Mouse (Mus musculus) layer of hippocampus, adult 18-20 months (tissue): ENCODE data around the gene Abcg1. TPM values are rescaled to one million over a fixed set of nuclear protein-coding genes. Genes with fewer than 3 reads are reported as not detected.

Source experiments
- DNase-seq, 2 experiments: peaks; one replicate each; pipeline ENCODE4 v3.0.0; 2022; ENCODE audit warnings: low spot score in 2 of 2
- long read RNA-seq: library from polyadenylated mRNA; stranded (forward); transcript quantifications from one replicate; pipeline ENCODE4 v2.0.0, GENCODE M21; 2021
- total RNA-seq, 2 experiments: library from RNA; stranded (reverse); gene quantifications; 2 replicates each; pipeline ENCODE4 v1.2.3; 2021

The Abcg1 gene
- 10 to 100 TPM; 84.0 to 84.6 TPM for total RNA-seq
- long read RNA-seq, full-length matches to known transcripts: 15 of 22 reads
- long read RNA-seq, partial matches to known transcripts: 3 of 22 reads
- long read RNA-seq, other reads (novel, unspliced or antisense): 4 of 22 reads

DNA sequence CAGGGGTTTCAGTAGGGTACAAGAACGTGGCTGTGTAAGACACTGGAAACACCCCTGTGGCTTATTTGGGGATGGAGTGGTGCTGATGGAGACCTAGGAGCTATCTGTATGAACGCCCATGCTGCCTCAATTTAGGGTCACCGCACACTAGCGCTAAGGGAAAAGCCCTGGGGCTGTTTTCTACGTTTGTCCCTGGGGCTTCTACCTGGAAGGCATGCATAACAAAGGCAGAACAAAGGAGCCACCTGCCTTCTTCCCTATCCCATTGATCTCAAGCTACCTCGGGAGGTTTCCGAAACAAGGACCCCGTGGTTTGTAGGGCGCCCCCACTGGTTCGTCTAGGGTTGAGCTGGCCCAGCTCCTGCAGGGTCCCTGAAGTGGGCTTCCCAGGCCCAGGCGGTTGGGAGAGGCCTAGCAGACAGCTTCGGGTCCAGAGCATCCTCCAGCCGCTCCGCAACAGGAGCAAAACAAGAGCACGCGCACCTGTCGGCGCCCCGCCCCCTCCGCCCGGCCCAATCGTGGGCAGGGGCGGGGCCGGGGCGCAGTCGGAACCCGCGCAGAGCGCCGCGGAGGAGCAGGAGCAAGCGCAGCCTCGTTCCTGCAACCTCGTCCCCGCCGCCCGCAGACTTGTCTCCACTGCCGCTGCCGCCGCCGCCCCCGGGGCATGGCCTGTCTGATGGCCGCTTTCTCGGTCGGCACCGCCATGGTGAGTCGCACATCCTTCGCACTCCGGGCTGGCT, at the start of gene Abcg1:
Abcg1 (plus strand) TSS at position 525 of the 740 bp plus-strand sequence.
- peak; percentile 50 to 82 for DNase-seq

DNA sequence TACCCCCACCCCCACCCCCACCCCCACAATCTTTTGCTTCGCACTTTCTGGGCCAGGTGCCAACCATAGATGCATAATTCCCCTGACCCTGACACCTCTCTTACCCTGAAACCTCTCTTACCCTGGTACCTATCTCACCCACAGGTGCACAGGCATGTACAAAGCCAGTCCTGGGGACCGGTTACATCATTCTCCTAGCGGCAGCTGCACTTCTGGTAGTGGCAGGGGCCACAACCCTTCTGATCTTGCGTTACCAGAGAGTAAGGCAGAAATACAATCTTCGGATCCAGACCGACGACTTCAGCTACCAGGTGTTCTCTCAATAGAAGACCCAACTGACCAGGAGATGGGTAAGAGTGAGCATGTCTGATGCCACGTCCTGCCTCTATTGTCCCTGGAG, 49.1 kb upstream of the Abcg1 start:
- DNase-seq: no peak

DNA sequence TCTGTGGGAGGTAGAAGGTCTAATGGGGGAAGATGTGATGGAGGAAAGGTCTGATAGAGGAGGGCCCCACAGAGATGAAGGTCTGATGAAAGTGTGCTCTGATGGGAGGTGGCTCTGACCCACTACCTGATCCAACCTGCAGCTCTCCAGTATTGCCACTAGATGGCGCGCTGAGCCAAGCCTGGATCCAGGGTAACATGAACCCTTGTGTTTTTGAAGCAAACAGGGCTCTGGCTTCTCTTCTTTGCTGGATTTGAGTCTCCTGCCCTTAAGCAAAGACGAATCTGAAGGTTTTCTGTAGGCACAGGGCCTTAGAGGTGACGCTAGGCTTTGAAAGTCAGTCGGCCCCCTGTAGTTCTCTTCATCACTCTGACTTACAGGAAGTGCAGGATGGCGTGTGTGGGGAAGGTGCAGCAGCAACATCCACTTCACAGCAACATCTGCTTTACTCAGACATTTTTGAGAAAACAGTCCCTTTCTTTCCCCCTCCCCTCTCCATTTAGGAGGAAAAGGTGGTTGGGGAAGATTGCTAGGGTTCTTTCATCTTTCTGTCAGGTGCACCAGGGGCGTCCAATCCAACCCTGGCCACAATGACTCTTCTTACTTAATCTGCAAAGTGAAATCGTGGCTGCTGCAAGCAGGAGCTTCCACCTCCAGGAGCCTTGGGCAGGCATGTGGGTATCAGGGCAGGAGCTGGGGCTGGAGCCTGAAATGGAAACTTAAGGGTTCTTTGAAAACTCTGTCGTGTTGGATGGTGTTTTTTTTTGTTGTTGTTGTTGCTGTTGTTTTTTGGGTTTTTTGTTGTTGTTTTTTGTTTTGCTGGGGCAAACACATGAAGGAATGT, 45.7 kb upstream of the Abcg1 start:
- peak in 1 of 2 experiments; percentile 50 for DNase-seq

DNA sequence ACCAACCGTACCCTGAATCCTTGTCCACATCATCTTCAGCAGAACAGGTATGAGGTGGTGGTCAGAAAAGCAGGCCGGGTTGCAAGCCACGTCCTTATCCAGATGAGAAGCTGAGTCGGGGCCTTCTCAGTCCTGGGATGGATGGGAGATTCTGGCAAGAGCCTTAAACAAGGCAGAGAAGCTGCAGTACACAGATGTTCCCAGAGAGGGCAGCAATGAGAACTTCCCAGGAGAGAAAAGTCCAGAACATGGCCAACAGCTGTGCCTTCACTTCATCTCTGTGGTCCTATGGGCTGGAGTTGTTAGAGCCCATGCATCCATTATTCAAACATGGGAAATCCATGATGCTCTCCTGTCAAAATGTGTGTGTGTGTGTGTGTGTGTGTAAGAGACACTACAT, 39.2 kb upstream of the Abcg1 start:
- peak in 1 of 2 experiments; percentile 78 for DNase-seq

DNA sequence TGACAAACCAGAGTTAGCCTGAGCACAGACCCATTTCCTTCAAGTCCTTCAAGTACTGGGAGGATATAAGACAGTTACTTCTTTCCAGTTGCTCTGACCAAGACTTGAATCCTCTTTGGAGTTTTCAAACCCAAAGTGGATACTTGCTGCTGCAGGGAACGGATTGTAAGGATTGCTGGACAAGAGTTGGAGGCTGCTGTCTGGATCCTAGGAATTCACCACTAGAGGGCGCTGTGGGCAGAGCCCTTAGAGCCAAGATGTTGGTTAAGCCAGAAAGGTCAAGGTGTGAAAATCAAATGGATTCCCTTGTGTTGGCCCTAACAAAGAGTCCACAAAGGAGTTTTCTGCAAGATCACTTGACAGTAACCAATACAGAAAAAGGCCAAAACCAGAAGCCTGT, 38.0 kb upstream of the Abcg1 start:
- peak in 1 of 2 experiments; percentile 81 for DNase-seq

DNA sequence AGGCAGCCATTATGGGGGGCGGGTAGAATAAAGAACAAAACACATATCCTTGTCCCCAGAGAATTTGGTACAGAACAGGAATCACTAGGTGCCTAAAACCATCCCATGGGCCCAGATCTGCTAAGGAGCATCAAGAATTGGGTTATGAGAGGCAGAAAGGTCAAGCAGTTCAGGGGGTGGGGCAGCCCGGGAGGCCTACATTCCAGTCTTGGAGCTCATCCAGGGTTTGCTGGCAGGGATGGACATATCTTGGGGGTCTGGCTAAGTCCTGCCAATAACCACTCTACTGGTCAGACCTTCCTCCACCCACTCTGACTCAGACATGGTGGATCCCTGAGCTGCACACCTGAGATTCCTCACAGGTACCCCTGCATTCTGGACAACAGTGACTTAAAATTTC, 37.4 kb upstream of the Abcg1 start:
- no peak for DNase-seq

DNA sequence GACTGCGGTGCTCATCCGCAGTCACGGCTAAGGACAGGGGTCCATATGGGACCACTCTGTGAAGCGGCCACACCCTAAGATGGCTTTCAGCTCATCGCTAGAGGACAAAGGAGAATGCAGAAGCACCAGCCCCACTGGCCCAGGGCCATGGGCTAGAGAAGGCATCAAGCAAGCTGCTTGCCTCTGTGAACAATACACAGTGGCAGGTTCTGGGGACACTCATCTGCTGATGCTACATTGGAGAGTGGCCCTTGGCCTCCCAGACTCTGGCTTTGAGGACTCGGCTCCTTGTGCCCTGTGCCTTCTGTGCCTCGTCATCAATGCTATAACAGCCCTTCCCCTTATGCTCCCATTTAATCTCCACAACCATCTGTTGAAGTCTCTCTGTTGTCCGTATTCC, 36.2 kb upstream of the Abcg1 start:
- peak in 1 of 2 experiments; percentile 37 for DNase-seq

DNA sequence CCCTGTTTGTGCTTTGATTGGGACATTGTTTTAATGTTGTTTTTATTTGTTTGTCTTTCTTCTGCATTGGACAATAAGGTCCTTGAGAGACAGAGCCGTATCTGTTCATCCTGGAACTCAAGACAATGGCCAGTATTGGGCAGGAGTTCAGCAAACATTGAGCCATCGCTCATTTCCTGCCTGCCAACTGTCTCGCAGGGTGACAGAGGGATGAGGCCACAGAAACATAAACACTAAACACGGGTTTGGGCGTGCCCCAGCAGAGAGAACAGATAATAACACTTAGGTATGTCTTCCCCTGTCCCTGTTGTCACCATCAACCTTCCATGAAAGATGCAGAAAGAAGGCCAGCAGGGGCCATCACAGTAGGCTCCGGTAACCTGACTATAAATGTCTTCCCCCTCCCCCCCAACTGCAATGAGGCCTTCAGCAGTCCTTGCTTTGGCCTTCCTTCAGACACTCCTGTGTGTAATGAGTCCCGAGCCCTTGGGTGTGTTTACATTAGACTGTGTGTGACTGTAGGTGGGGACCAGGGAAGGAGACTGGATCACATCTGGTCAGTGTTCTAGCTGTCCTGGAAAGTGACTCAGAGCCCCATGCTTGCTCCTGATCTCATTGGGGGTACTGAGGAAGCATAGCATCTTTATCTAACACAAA, 33.2 kb upstream of the Abcg1 start:
- DNase-seq: peak in 1 of 2 experiments; percentile 48

DNA sequence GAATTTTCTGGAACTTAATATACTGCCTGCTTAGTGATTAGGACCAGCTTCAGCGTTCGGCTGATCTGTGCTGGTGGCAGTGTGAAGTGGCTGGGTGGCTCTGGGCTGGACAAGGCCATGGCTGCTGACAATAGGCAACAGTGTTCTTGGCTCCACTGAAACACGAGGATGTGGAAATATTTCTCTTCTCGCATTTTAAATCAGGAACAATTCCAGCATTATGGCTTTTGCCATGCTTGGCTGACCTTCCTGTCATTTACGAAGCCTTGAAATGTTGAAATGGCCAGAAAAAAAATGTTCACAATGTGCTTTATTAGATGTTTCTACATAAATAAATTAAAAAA, 32.7 kb upstream of the Abcg1 start:
- no peak for DNase-seq

DNA sequence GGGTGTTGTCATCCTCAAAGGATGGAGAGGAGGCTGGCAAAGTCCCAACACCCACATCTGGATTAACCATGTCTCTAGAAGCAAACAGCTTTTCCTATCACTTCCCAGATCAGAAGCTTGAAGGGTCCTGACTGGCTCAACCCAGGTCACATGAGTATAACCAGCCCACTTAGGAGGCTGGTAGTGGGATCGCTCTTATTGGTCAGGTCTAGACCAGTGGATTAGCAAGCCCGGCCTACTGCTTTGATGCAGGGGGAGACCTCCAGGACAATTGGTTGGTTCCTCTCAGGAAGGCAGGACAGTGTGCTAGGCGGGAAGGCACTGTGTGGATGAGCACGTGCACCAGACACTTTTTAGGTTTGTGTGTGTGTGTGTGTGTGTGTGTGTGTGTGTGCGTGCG, 30.5 kb upstream of the Abcg1 start:
- DNase-seq: no peak

DNA sequence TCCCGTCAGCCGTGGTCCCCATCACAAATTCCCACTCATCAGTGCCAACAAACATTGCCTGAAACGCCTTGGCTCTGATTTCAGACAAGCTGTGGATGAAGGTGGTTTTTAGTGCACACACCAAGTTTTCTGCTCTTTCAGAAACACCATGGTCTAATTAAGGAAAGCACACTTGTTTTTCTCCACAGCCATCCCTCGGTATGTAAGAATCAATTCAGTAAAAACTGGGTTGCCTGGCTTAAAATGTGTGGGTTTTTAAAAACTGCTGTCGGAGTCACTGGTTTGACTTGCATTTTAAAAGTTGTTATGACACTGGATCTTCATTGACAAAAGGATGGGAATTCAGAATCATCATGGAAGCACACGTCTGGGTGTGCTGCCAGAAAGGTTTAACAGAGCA, 29.8 kb upstream of the Abcg1 start:
- DNase-seq: no peak

DNA sequence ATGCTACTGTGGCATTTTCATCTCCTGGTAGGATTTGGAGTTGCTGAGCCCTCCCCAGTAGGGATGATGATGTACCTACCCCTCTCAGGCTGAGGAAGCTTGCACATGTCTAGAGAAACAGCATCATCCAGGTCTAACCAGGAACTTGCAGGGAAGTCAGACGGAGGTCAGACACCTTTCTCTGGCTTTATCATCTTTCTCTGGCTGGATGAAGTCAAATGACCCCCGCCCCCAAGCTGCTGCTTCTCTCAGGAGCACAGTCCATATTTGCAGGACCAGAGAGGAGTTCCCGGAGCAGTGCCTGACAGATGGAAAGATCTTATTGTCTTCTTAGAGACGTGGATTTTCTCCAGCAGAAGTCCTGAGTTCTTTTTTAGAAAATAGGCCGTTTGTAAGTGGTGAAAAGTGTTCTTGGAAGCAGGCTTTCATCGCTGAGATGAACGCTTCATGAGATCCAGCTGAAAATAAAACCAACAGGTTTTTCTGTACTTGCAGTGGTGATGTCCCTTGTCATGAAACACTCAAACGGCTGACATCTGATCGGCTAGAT, 28.6 kb upstream of the Abcg1 start:
- no peak for DNase-seq

DNA sequence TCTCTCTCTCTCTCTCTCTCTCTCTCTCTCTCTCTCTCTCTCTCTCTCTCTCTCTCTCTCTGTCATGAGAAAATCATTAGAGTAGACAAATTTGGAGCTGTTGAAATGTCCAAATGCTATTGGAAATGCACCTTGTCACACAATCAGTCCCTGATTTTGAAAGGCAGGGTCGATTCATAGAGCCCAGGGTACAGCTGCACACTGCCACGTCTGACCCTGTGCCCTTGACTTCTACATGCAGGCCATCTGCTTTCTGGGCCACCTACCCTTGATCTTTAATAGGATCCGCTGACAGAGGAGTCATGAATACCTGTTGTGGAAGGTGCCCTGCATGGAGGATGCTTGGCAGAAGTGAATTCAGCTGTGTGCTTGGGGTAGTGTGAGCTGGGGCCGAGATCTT, 28.1 kb upstream of the Abcg1 start:
- no peak for DNase-seq

DNA sequence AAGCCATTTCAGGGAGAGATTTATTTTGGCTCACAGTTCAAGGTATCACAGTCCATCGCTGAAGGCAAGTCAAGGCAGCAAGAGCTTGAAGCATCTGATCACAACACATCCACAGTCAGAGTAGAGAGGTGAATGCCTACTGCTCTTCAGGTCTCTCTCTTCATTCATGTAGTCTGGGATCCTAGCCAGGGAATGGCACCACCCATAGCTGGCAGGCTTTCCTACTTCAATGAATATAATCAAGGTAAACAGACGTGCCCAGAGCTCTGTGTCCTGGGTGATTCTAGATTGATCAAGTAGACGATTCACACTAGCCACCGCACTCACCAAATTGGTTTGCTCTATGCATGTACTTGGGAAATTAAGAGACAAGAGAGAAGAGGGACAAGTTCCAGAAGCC, 25.1 kb upstream of the Abcg1 start:
- DNase-seq: no peak

DNA sequence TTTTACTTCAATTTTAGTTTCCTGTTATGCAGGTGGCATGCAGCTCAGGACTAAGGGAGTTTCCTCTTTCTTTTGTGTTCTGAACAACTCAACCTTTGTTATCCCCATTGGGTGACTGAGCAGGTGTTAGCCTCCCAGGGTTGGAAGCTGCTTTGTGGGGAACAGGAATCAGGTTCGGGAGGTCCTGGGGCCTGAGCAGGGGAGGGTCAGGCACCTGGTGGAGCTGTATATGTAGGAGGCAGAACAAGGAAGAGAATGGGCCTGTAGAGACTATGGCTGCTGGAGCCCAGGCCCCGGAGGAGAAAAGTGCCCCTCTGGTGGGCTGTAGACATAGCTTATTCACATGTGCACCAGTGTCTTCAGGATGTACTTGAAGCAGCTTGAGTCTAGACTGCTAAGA, 24.2 kb upstream of the Abcg1 start:
- DNase-seq: no peak

DNA sequence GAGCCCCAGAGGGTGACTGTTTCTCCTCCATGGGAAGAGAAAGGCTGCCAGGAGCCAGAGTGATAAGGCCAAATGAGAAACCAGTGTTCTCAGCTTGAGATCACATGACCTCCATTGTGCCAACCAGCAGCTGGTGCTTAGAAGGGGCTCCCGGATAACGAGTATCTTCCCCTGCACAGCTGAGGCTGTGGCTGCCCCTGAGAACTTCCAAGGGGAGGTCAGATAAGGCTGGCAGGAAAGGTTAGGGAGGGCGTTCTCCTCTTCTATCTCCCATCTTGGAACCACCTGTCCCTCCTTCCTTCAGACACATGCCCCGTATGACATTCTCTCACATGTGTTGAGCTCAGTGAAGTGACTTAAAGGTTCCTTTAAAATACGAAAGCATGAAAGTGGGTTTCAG, 23.3 kb upstream of the Abcg1 start:
- peak in 1 of 2 experiments; percentile 55 for DNase-seq

DNA sequence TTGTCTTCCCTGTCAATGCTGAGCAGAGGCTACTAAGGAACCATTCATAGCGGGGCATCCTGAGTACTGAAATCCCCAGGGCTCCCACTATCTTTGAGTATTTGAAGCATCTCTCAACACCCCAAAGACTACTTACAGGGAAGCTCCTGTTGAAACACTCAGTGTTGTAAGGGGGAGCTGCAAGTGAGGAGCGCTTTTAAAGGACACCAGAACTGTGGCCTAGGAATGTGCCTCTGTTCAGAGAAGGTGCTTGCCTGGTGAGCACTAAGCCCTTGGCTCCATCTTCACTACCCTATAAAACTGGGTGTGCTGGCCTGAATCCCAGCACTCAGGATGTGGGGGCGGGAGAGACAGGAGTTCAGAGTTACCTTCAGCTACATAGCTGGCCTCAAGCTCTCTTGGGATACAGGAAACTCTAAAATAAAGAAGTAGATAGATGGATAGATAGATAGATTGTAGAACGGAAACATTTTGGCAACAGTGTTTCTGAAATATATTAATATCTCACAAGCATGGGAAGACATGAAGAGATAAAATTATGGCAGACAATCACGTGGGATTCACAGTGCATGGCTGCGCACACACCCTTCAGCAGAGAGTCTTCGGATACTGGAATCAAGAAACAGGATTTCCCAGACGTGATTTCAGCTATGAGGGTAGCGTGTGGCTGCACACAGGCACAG, 22.7 kb upstream of the Abcg1 start:
- no peak for DNase-seq

DNA sequence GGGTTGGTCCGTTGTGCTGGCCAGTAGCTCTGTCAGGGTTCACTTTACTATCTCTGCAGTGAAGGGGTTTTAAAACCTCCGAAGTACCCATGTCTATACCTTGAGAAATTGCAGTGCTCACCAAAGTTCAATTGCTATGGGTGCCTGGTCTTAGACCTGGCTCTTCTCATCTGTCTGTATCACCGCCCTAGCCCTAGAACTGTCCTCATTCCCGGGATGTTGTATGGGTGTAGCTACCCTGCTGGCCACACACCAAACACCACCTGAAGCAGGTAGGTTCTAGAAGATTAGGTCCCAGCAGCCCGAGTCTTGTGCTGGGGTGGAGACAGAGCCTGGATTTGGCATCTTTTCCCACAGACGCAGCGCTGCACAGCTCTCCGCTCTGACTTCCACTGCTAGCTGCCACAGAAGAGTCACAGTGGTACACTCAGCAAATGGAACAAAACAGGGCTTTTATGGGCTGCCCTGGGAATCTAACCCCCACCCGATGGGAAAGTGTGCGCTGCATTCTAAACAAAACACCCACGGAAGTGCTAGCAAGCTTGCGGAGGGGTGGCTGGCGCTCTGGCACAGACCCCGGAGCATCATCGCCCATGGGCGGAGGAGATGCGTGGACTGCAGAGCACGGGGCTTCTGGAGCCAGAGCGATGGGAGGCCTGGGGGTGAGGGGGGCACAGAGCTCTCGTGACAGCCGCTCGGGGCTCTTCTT, 21.2 kb upstream of the Abcg1 start:
- DNase-seq: peak; percentile 69 to 85

DNA sequence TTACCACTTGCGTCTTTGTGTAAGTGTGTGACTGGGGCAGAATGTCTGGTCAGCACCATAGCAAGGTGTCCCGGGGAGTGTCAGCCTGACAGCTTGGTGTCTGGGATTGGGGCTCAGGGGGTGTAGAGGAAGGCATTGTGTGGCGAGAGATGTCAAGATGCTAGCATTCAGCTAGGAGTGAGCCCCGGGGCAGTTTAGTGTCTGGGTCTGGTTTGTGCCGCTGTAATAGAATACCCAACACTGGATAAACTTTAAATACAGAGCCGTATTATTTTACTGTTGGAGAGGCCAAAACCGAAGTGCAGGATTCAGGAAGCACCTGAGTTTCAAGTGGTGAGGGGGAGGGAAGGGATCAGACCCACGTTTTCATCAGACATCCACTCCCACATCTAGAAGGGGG, 20.1 kb upstream of the Abcg1 start:
- no peak for DNase-seq

DNA sequence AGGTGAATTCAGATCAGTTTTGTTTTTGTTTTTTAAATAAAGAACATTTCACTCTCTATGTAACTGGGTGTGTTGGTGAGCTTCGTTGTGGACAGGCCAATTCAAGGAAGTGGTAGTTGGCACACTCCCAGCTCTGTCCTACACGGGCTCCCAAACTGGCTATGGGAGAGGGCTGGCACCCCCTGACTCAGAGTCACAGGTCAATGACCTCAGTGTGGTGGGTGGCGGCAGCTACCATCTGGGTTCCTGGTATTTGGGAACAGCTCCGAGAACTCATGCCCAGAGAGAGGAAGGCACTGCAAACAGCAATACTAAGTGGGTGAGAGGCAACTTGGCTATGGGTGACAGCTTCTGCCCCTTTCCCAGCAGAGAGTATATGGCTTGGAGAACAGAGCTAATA, 19.1 kb upstream of the Abcg1 start:
- peak in 1 of 2 experiments; percentile 41 for DNase-seq
